ENCODE assay signal across 7 mouse cellular contexts in the genomic region with DNA sequence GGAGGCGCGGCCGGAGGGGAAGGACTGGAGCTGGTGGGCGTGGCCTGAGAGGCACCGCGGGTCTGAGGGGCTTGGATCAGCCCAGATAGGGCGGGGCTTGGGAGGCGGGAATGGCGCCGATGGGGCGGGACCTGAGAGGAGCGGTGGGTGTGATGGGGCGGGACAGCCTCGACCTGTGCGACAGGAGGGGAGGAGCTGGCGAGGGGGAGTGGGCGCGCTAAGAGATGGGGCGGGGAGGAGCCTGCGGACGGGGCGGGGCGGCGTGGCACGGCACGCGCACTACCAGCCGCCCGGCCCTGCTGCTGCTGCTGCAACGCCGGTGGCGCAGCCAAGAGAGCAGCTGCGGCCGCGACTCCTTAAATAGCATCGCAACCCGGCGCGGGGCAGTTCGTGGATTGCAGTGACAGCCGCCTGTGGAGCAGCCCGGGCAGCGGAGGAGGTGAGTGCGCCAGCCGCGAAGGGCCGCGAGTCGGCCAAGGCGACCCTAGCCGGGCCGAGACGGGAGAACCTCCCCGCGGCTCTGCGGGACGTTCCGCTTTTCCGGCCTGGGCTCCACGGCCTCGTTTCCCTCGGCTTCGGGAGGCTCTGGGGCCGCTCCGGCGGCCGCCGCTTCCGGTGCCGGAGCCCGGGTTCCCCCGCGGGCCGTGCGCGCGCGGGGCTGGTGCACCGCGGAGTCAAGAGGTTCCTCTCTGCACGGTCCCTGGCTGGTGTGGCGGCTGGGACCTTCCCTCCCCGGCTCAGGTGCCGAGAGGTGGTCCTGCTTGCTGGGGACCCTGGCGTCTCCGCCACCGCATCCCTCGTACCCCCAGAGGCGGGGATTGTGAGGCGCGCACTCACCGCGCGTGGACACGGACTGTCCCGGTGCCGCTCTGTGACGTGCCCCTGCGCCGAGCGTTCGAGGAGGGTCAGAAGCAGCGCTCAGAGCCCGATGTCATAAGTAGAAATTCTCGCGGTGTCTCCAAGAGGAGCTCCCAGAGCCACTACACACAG. TPM values are rescaled to one million over a fixed set of nuclear protein-coding genes. Genes with fewer than 3 reads are reported as not detected.
DNase-seq lines count a peak whose midpoint lies in the region; ATAC-seq and TF ChIP-seq lines count a peak whose summit lies in the region.

Gene Acsl1, plus strand, starts transcription at position 246 of the 990 bp plus-strand sequence.

- no peak for TF ChIP-seq CTCF in small intestine, adult 2 months (IDR thresholded peaks at IDR 0.05; ENCODE audit: extremely low read depth, insufficient read length, insufficient replicate concordance, low read depth, low read length)

- H3K4me3 ChIP-seq in intestine, embryonic 15.5 days (replicated peaks): peak within 1 kb of the TSS; percentile 95
- H3K4me3 ChIP-seq in midbrain, embryonic 10.5 days: peak within 1 kb of the TSS; percentile 84
- peak within 1 kb of the TSS; percentile 91 for H3K4me3 ChIP-seq in small intestine, adult 2 months (ENCODE audit: low read depth, low read length)

- 0 out of 2 replicates have a peak, but pooled peaks cover 6% of the 10 kb centered on the region for H3K4me1 ChIP-seq in intestine, embryonic 15.5 days (replicated peaks)
- peaks cover 8% of the 10 kb centered on the region for H3K4me1 ChIP-seq in midbrain, embryonic 10.5 days
- peaks cover 6% of the 10 kb centered on the region for H3K4me1 ChIP-seq in small intestine, adult 2 months (ENCODE audit: control insufficient read depth, insufficient read depth, insufficient read length, low read length)

- WGBS in intestine, embryonic 15.5 days: under 1% methylated on average over 97 of the region's 106 CpGs
- under 1% methylated on average over 95 of the region's 106 CpGs for WGBS in midbrain, embryonic 10.5 days
- under 1% methylated on average over 106 of the region's 106 CpGs for WGBS in small intestine, adult 2 months

- ATAC-seq in intestine, embryonic 15.5 days: peak; percentile 97

- peak; percentile 76 for TF ChIP-seq POLR2A in small intestine, adult 2 months (IDR thresholded peaks at IDR 0.05; ENCODE audit: low read depth, low read length)

- H3K4me2 ChIP-seq in intestine, embryonic 15.5 days (replicated peaks): peak within 1 kb of the TSS; percentile 86

- peak within 1 kb of the TSS; percentile 89 for H3K27ac ChIP-seq in intestine, embryonic 15.5 days
- H3K27ac ChIP-seq in midbrain, embryonic 10.5 days (replicated peaks): peak within 1 kb of the TSS; percentile 79
- peak within 1 kb of the TSS; percentile 57 for H3K27ac ChIP-seq in small intestine, adult 2 months (ENCODE audit: insufficient read depth, low read depth, low read length)

- no peaks in the 10 kb centered on the region for H3K9me3 ChIP-seq in intestine, embryonic 15.5 days
- H3K9me3 ChIP-seq in midbrain, embryonic 10.5 days (replicated peaks): no peaks in the 10 kb centered on the region

- peak; percentile 100 for DNase-seq in adrenal gland, adult 2 months
- DNase-seq in embryo, embryonic 11 days: peak; percentile 99
- DNase-seq in gastrocnemius, postnatal 36 days: peak; percentile 99
- DNase-seq in left cerebral cortex, postnatal 25 days (ENCODE audit: low spot score in 2 of 2): peak; percentile 93 to 98
- DNase-seq in midbrain, embryonic 10.5 days (ENCODE audit: low spot score): peak; percentile 99

- no peaks in the 10 kb centered on the region for H3K36me3 ChIP-seq in intestine, embryonic 15.5 days
- no peaks in the 10 kb centered on the region for H3K36me3 ChIP-seq in midbrain, embryonic 10.5 days
- H3K36me3 ChIP-seq in small intestine, adult 2 months (ENCODE audit: control insufficient read depth, insufficient read depth, low read length): no peaks in the 10 kb centered on the region

- no peaks in the 10 kb centered on the region for H3K27me3 ChIP-seq in intestine, embryonic 15.5 days (replicated peaks)
- H3K27me3 ChIP-seq in midbrain, embryonic 10.5 days (ENCODE audit: low read depth, poor library complexity, severe bottlenecking): peaks cover 17% of the 10 kb centered on the region
- no peaks in the 10 kb centered on the region for H3K27me3 ChIP-seq in small intestine, adult 2 months (ENCODE audit: control insufficient read depth, insufficient read depth, low read length)

- H3K9ac ChIP-seq in intestine, embryonic 15.5 days: peak within 1 kb of the TSS; percentile 76

- intact Hi-C loops in gastrocnemius, postnatal 36 days (cut with DNase I): loop anchor here (5.0 kb wide), 2 partner anchors 61 to 76 kb away; no protein-coding TSS in a partner anchor
- intact Hi-C loops in left cerebral cortex, postnatal 25 days (cut with DNase I): loop anchor here (1.0 kb wide), 1 partner anchor 80 kb away; no protein-coding TSS in a partner anchor

RNA-seq across cellular contexts. Expression of gene Acsl1, which starts in this region (rescaled TPM):
- 100 to 1,000 TPM; 620 to 836 TPM for total RNA-seq in adrenal gland, adult 2 months (2021)
- polyA plus RNA-seq in adrenal gland, adult 2 months (2012; rRNA removed): 85.5 and 136 TPM in 2 replicates
- total RNA-seq in gastrocnemius, postnatal 36 days (2021): 100 to 1,000 TPM; 260 to 328 TPM
- polyA plus RNA-seq in intestine, embryonic 15.5 days (2015; fragmentation: Nextera tagmentation; extraction: Ambion mirVana): 40.1 and 40.3 TPM in 2 replicates
- 10 to 100 TPM; 42.2 to 49.0 TPM for total RNA-seq in left cerebral cortex, postnatal 25 days (2021)
- 6.8 and 6.9 TPM in 2 replicates for polyA plus RNA-seq in midbrain, embryonic 10.5 days (2016; fragmentation: Nextera tagmentation; extraction: Ambion mirVana)
- polyA plus RNA-seq in small intestine, adult 2 months (2012; rRNA removed): 17.6 and 23.0 TPM in 2 replicates

Comparison
In these comparisons a context has a peak if more than half of its experiments do, and no peak if none do; other contexts are left out.
1. Peak in every context shown above with its lines: DNase-seq, ATAC-seq, H3K4me3 ChIP-seq and H3K27ac ChIP-seq.
2. RNA of gene Acsl1 (total RNA-seq): 620 to 836 TPM in adrenal gland, adult 2 months and 260 to 328 TPM in gastrocnemius, postnatal 36 days; 42.2 to 49.0 TPM in left cerebral cortex, postnatal 25 days; every median in the first group is over 4 times any median in the second.